Mouse (Mus musculus): ENCODE results near the gene Mpdz. TPM values are rescaled to one million over a fixed set of nuclear protein-coding genes. Genes with fewer than 3 reads are reported as not detected.

Gene Mpdz
- polyA plus RNA-seq, 1 experiment from 2014 or later = 44.4 TPM

- 86% methylated on average over 3 of the region's 3 CpGs for WGBS
Measured at GRCm38 (mm10) chr4:81351368-81351767, 91.2 kb downstream of the Mpdz start.

GRCm38 (mm10) chr4:81348646-81349045 is 94.0 kb downstream of the Mpdz start:
- Histone ChIP-seq H3K4me1 (no peaks in the 10 kb centered on the region), H3K36me3 (replicated peaks) (peaks cover 45% of the 10 kb centered on the region), H3K9me3 (no peaks in the 10 kb centered on the region), H3K27ac (no peak overlapping the region), H3K27me3 (ENCODE audit: poor library complexity, severe bottlenecking) (no peaks in the 10 kb centered on the region), H3K4me3 (no peak overlapping the region)
- no peak for DNase-seq (ENCODE audit: extremely low spot score, low spot score)
- 92% methylated on average over 7 of the region's 7 CpGs for WGBS

More at GRCm38 (mm10) chr4:81351368-81351767, 91.2 kb downstream of the Mpdz start:
- no peak overlapping the region for H3K27ac ChIP-seq
- no peaks in the 10 kb centered on the region for H3K27me3 ChIP-seq (ENCODE audit: poor library complexity, severe bottlenecking)
- H3K4me1 ChIP-seq = no peaks in the 10 kb centered on the region
- H3K9me3 ChIP-seq = no peaks in the 10 kb centered on the region
- no peak for DNase-seq (ENCODE audit: extremely low spot score, low spot score)
- peaks cover 49% of the 10 kb centered on the region for H3K36me3 ChIP-seq (replicated peaks)
- no peak overlapping the region for H3K4me3 ChIP-seq

DNA sequence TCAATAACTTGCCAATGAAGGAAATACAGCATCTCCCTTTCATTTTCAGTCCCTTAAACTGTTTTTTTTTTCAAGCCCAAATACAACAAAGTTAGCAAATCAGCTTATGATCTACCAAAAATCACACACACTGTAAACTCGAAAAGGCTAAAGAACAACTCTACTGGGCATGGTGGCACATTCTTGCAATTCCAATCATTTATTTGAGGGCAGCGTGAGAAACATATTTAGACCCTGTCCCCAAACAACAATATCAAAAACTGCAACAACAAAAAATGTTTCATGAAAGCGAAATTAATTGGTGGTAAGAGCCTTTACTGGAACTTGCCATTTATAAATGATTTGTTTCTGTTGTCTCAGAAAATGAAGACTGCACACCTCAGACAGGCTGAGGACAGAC is 97.5 kb downstream of the Mpdz start:
- DNase-seq (ENCODE audit: extremely low spot score, low spot score) = no peak
- H3K9me3 ChIP-seq = no peaks in the 10 kb centered on the region
- no peaks in the 10 kb centered on the region for H3K4me1 ChIP-seq
- no peak overlapping the region for H3K4me3 ChIP-seq
- H3K27me3 ChIP-seq (ENCODE audit: poor library complexity, severe bottlenecking) = no peaks in the 10 kb centered on the region
- H3K36me3 ChIP-seq (replicated peaks) = peaks cover 39% of the 10 kb centered on the region
- 87% methylated on average over 3 of the region's 3 CpGs for WGBS
- H3K27ac ChIP-seq = no peak overlapping the region

- WGBS = 87% methylated on average over 2 of the region's 2 CpGs
- no peak overlapping the region for H3K27ac ChIP-seq
- H3K9me3 ChIP-seq = no peaks in the 10 kb centered on the region
- no peak for DNase-seq (ENCODE audit: extremely low spot score, low spot score)
- no peak overlapping the region for H3K4me3 ChIP-seq
- H3K27me3 ChIP-seq (ENCODE audit: poor library complexity, severe bottlenecking) = no peaks in the 10 kb centered on the region
- H3K36me3 ChIP-seq (replicated peaks) = peaks cover 34% of the 10 kb centered on the region
- H3K4me1 ChIP-seq = peaks cover 8% of the 10 kb centered on the region; the same call in 1 of the 2 replicates
Measured at GRCm38 (mm10) chr4:81333628-81333991, 109.0 kb downstream of the Mpdz start.

- Histone ChIP-seq H3K27me3 (ENCODE audit: poor library complexity, severe bottlenecking) (no peaks in the 10 kb centered on the region), H3K9me3 (no peaks in the 10 kb centered on the region), H3K4me1 (peaks cover 8% of the 10 kb centered on the region; the same call in 1 of the 2 replicates), H3K36me3 (replicated peaks) (peaks cover 34% of the 10 kb centered on the region), H3K4me3 (no peak overlapping the region), H3K27ac (no peak overlapping the region)
- no peak for DNase-seq (ENCODE audit: extremely low spot score, low spot score)
- WGBS = 88% methylated on average over 11 of the region's 11 CpGs
Measured at GRCm38 (mm10) chr4:81332901-81333627, 109.6 kb downstream of the Mpdz start.

GRCm38 (mm10) chr4:81332439-81332841 is 110.2 kb downstream of the Mpdz start:
- H3K27ac ChIP-seq = 0 out of 2 replicates have a peak overlapping the region, but pooled peaks have one; percentile 27
- WGBS = 74% methylated on average over 6 of the region's 6 CpGs

DNA sequence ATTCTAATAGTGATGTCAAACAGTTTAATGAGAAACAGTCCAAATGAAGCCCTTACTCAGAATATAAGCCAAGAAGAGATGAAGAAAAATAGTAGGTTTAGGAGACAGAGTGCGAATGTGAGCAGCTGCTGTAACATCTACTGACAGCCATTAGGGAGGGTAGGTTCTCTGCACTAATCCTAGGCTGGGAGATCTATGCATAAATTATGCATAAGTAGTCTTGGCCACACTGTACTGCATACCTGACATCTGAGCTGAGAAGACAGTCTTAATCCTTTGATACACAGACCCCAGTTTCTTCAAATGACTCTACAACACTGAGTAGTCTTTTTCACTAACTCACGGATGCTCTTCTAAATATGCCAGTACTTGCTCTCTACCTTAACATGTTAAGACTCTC is 114.9 kb downstream of the Mpdz start:
- H3K4me3 ChIP-seq = no peak overlapping the region
- no peak for DNase-seq (ENCODE audit: extremely low spot score, low spot score)
- H3K27ac ChIP-seq = no peak overlapping the region
- H3K36me3 ChIP-seq (replicated peaks) = peaks cover 29% of the 10 kb centered on the region
- 93% methylated on average over 2 of the region's 2 CpGs for WGBS
- peaks cover 5% of the 10 kb centered on the region; the same call in 1 of the 2 replicates for H3K4me1 ChIP-seq
- H3K9me3 ChIP-seq = no peaks in the 10 kb centered on the region
- no peaks in the 10 kb centered on the region for H3K27me3 ChIP-seq (ENCODE audit: poor library complexity, severe bottlenecking)

More at GRCm38 (mm10) chr4:81332439-81332841, 110.2 kb downstream of the Mpdz start:
- Histone ChIP-seq H3K4me1 (peaks cover 8% of the 10 kb centered on the region; the same call in 1 of the 2 replicates), H3K36me3 (replicated peaks) (peaks cover 33% of the 10 kb centered on the region), H3K9me3 (no peaks in the 10 kb centered on the region), H3K4me3 (no peak overlapping the region), H3K27me3 (ENCODE audit: poor library complexity, severe bottlenecking) (no peaks in the 10 kb centered on the region)
- DNase-seq (ENCODE audit: extremely low spot score, low spot score) = no peak

- no peak for DNase-seq (ENCODE audit: extremely low spot score, low spot score)
- Histone ChIP-seq H3K36me3 (replicated peaks) (peaks cover 49% of the 10 kb centered on the region), H3K4me1 (no peaks in the 10 kb centered on the region), H3K4me3 (no peak overlapping the region), H3K27me3 (ENCODE audit: poor library complexity, severe bottlenecking) (no peaks in the 10 kb centered on the region), H3K9me3 (no peaks in the 10 kb centered on the region), H3K27ac (no peak overlapping the region)
- 95% methylated on average over 4 of the region's 4 CpGs for WGBS
Measured at GRCm38 (mm10) chr4:81323853-81324252, 118.8 kb downstream of the Mpdz start.

GRCm38 (mm10) chr4:81322232-81322631 is 120.4 kb downstream of the Mpdz start:
- Histone ChIP-seq H3K4me3 (no peak overlapping the region), H3K9me3 (no peaks in the 10 kb centered on the region), H3K27me3 (ENCODE audit: poor library complexity, severe bottlenecking) (no peaks in the 10 kb centered on the region), H3K4me1 (no peaks in the 10 kb centered on the region), H3K36me3 (replicated peaks) (peaks cover 63% of the 10 kb centered on the region), H3K27ac (no peak overlapping the region)
- DNase-seq (ENCODE audit: extremely low spot score, low spot score) = no peak
- WGBS = 93% methylated on average over 3 of the region's 3 CpGs

- WGBS = 91% methylated on average over 5 of the region's 5 CpGs
- H3K27me3 ChIP-seq (ENCODE audit: poor library complexity, severe bottlenecking) = no peaks in the 10 kb centered on the region
- peaks cover 5% of the 10 kb centered on the region; the same call in 1 of the 2 replicates for H3K4me1 ChIP-seq
- no peak overlapping the region for H3K4me3 ChIP-seq
- H3K27ac ChIP-seq = no peak overlapping the region
- DNase-seq (ENCODE audit: extremely low spot score, low spot score) = no peak
- H3K36me3 ChIP-seq (replicated peaks) = peaks cover 50% of the 10 kb centered on the region
- no peaks in the 10 kb centered on the region for H3K9me3 ChIP-seq
Measured at GRCm38 (mm10) chr4:81314618-81315017, 128.0 kb downstream of the Mpdz start.

DNA sequence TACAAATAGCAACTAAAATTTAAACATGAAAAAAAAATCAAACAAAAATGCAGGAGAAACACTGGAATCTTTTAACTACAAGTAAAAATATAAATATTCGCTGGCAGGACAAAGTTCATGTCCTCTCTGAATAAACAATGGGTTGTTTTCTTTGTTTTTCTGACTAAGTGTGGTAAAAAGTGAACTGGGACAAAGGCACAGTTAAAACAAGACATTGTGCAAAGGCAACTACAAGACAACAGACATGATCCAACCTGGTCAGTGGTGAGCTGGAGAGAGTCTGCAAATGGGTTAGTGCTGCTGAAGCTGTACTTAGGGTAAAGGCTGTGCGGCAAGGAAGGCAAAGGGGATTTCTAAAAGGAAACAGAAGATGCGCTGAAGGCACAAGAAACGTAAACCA is 129.4 kb downstream of the Mpdz start:
- Histone ChIP-seq H3K4me3 (no peak overlapping the region), H3K27me3 (ENCODE audit: poor library complexity, severe bottlenecking) (no peaks in the 10 kb centered on the region), H3K9me3 (no peaks in the 10 kb centered on the region), H3K4me1 (peaks cover 5% of the 10 kb centered on the region; the same call in 1 of the 2 replicates), H3K27ac (no peak overlapping the region), H3K36me3 (replicated peaks) (peaks cover 49% of the 10 kb centered on the region)
- 93% methylated on average over 4 of the region's 4 CpGs for WGBS
- DNase-seq (ENCODE audit: extremely low spot score, low spot score) = no peak

DNA sequence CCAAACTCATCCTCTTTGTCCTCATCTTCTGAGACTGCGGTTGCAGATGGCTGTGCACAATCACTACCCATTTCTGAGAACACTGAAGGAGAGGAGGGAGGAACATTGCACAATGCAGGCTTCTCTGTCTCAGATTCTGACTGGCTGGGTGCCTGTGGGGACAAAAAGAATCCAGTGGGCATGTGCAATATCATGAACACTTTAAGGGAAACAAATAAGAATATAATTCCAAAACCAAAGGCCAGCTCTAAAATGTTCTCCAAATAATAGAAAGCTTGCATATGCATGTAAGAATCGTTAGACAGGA is 132.5 kb downstream of the Mpdz start:
- H3K27ac ChIP-seq = peak overlapping the region; percentile 63; the same call in 1 of the 2 replicates
- DNase-seq (ENCODE audit: extremely low spot score, low spot score) = no peak
- no peaks in the 10 kb centered on the region for H3K9me3 ChIP-seq
- H3K36me3 ChIP-seq (replicated peaks) = peaks cover 50% of the 10 kb centered on the region
- H3K4me3 ChIP-seq = no peak overlapping the region
- WGBS = 89% methylated on average over 2 of the region's 2 CpGs
- no peaks in the 10 kb centered on the region for H3K27me3 ChIP-seq (ENCODE audit: poor library complexity, severe bottlenecking)
- peaks cover 5% of the 10 kb centered on the region; the same call in 1 of the 2 replicates for H3K4me1 ChIP-seq

- H3K27ac ChIP-seq = peak overlapping the region; percentile 63; the same call in 1 of the 2 replicates
- WGBS = 88% methylated on average over 12 of the region's 12 CpGs
- no peaks in the 10 kb centered on the region for H3K9me3 ChIP-seq
- H3K4me1 ChIP-seq = peaks cover 5% of the 10 kb centered on the region; the same call in 1 of the 2 replicates
- no peak for DNase-seq (ENCODE audit: extremely low spot score, low spot score)
- no peak overlapping the region for H3K4me3 ChIP-seq
- H3K27me3 ChIP-seq (ENCODE audit: poor library complexity, severe bottlenecking) = no peaks in the 10 kb centered on the region
- H3K36me3 ChIP-seq (replicated peaks) = peaks cover 49% of the 10 kb centered on the region
Measured at GRCm38 (mm10) chr4:81309473-81310167, 133.0 kb downstream of the Mpdz start.

Measured in forebrain, embryonic 10.5 days (tissue).